Mouse (Mus musculus) forebrain, embryonic 16.5 days (tissue): Measurements from ENCODE around the gene Fzd7. TPM values are rescaled to one million over a fixed set of nuclear protein-coding genes. Genes with fewer than 3 reads are reported as not detected.

Experiments used
- ATAC-seq: fragments of 200-750 bp; cut with Nextera tagmentation; 2 replicates; pipeline ENCODE4 v1.8.0; 2017; ENCODE audit warnings: mild to moderate bottlenecking, moderate library complexity
- H3K27ac ChIP-seq: fragments of 300-500 bp; sonication (generic); 2 replicates; pipeline ENCODE4 v1.5.1; 2014; ENCODE audit warnings: low read length, control low read depth
- H3K27me3 ChIP-seq: fragments of 300-500 bp; sonication (generic); replicated peaks from 2 replicates; pipeline ENCODE4 v1.6.1; 2014; ENCODE audit warnings: low read length; ENCODE audit not compliant: control insufficient read depth, insufficient read depth
- H3K36me3 ChIP-seq: fragments of 300-500 bp; sonication (generic); 2 replicates; pipeline ENCODE4 v1.6.1; 2014; ENCODE audit not compliant: control insufficient read depth, insufficient read depth
- H3K4me1 ChIP-seq: fragments of 300-500 bp; sonication (generic); replicated peaks from 2 replicates; pipeline ENCODE4 v1.6.1; 2014; ENCODE audit warnings: low read length; ENCODE audit not compliant: control insufficient read depth, insufficient read depth
- H3K4me2 ChIP-seq: fragments of 300-500 bp; sonication (generic); 2 replicates; pipeline ENCODE4 v1.6.1; 2014; ENCODE audit warnings: mild to moderate bottlenecking, low read length, control low read depth
- H3K4me3 ChIP-seq: fragments of 300-500 bp; sonication (generic); replicated peaks from 2 replicates; pipeline ENCODE4 v1.5.1; 2014; ENCODE audit warnings: mild to moderate bottlenecking, low read length, control low read depth
- H3K9ac ChIP-seq: fragments of 300-500 bp; sonication (generic); replicated peaks from 2 replicates; pipeline ENCODE4 v1.6.1; 2014; ENCODE audit warnings: low read depth, low read length, control low read depth
- H3K9me3 ChIP-seq: fragments of 300-500 bp; sonication (generic); 2 replicates; pipeline ENCODE4 v1.6.1; 2016; ENCODE audit warnings: low read length; ENCODE audit not compliant: control insufficient read depth
- WGBS: fragments of 180-500 bp; shearing (Covaris S2); extraction: QIAGEN DNeasy Blood & Tissue Kit; methylation state at CpG from one replicate; pipeline ENCODE4 v1.1.7; 2014; 5-methylcytosine and 5-hydroxymethylcytosine counted together
- polyA plus RNA-seq: library from polyadenylated mRNA; unstranded; fragments of >200 nt; fragmentation: Nextera tagmentation; extraction: Ambion mirVana; gene quantifications from 2 replicates; pipeline ENCODE4 v1.2.1, GENCODE M21; 2015

Gene Fzd7
- polyA plus RNA-seq, 1 experiment from 2014 or later: 2.7 TPM

GRCm38 (mm10) chr1:59481456-59482291 lies 550 bp upstream of the Fzd7 start:
- WGBS: under 1% methylated on average over 57 of the region's 57 CpGs
- peak overlapping the region; percentile 52 for H3K9ac ChIP-seq
- H3K4me2 ChIP-seq: peak overlapping the region; percentile 83
- H3K36me3 ChIP-seq: no peaks in the 10 kb centered on the region
- H3K4me1 ChIP-seq: peaks cover 47% of the 10 kb centered on the region
- no peaks in the 10 kb centered on the region for H3K9me3 ChIP-seq
- H3K4me3 ChIP-seq: peak overlapping the region; percentile 63
- peaks cover 2% of the 10 kb centered on the region for H3K27me3 ChIP-seq
- ATAC-seq: peak; percentile 94
- H3K27ac ChIP-seq: peak overlapping the region; percentile 64

GRCm38 (mm10) chr1:59482696-59483520 lies 684 bp downstream of the Fzd7 start:
- H3K4me3 ChIP-seq: peak overlapping the region; percentile 63
- peak overlapping the region; percentile 38 for H3K27ac ChIP-seq
- peaks cover 2% of the 10 kb centered on the region for H3K27me3 ChIP-seq
- no peaks in the 10 kb centered on the region for H3K9me3 ChIP-seq
- WGBS: under 1% methylated on average over 88 of the region's 88 CpGs
- H3K4me2 ChIP-seq: peak overlapping the region; percentile 83
- H3K4me1 ChIP-seq: peaks cover 57% of the 10 kb centered on the region
- H3K9ac ChIP-seq: peak overlapping the region; percentile 52
- H3K36me3 ChIP-seq: no peaks in the 10 kb centered on the region
- peak; percentile 14 for ATAC-seq

- Histone ChIP-seq H3K36me3 (no peaks in the 10 kb centered on the region), H3K4me2 (peak overlapping the region; percentile 83), H3K9ac (peak overlapping the region; percentile 52), H3K9me3 (no peaks in the 10 kb centered on the region), H3K4me3 (peak overlapping the region; percentile 63), H3K27ac (no peak overlapping the region), H3K27me3 (peaks cover 2% of the 10 kb centered on the region), H3K4me1 (peaks cover 60% of the 10 kb centered on the region)
- WGBS: under 1% methylated on average over 46 of the region's 46 CpGs
- peak; percentile 60 for ATAC-seq
Measured at GRCm38 (mm10) chr1:59483521-59484245, 1.5 kb downstream of the Fzd7 start.

GRCm38 (mm10) chr1:59484314-59484713 lies 2.1 kb downstream of the Fzd7 start:
- H3K4me2 ChIP-seq: peak overlapping the region; percentile 83
- no peaks in the 10 kb centered on the region for H3K9me3 ChIP-seq
- H3K27ac ChIP-seq: peak overlapping the region; percentile 17; the same call in 1 of the 2 replicates
- H3K27me3 ChIP-seq: peaks cover 2% of the 10 kb centered on the region
- H3K4me3 ChIP-seq: peak overlapping the region; percentile 63
- H3K36me3 ChIP-seq: no peaks in the 10 kb centered on the region
- H3K9ac ChIP-seq: peak overlapping the region; percentile 52
- 7% methylated on average over 21 of the region's 21 CpGs for WGBS
- H3K4me1 ChIP-seq: peaks cover 62% of the 10 kb centered on the region
- no peak for ATAC-seq

GRCm38 (mm10) chr1:59484791-59485785 lies 2.9 kb downstream of the Fzd7 start:
- no peak for ATAC-seq
- 10% methylated on average over 16 of the region's 16 CpGs for WGBS

GRCm38 (mm10) chr1:59485803-59486202 lies 3.6 kb downstream of the Fzd7 start:
- Histone ChIP-seq H3K27ac (no peak overlapping the region), H3K9me3 (no peaks in the 10 kb centered on the region), H3K4me2 (peak overlapping the region; percentile 83), H3K9ac (peak overlapping the region; percentile 9; the same call in 1 of the 2 replicates), H3K4me1 (peaks cover 61% of the 10 kb centered on the region), H3K27me3 (peaks cover 2% of the 10 kb centered on the region), H3K36me3 (no peaks in the 10 kb centered on the region), H3K4me3 (peak overlapping the region; percentile 63)
- 31% methylated on average over 4 of the region's 4 CpGs for WGBS
- ATAC-seq: no peak

More at GRCm38 (mm10) chr1:59484791-59485785, 2.9 kb downstream of the Fzd7 start:
- peak overlapping the region; percentile 63 for H3K4me3 ChIP-seq
- no peaks in the 10 kb centered on the region for H3K9me3 ChIP-seq
- no peaks in the 10 kb centered on the region for H3K36me3 ChIP-seq
- peak overlapping the region; percentile 17; the same call in 1 of the 2 replicates for H3K27ac ChIP-seq
- peaks cover 2% of the 10 kb centered on the region for H3K27me3 ChIP-seq
- H3K9ac ChIP-seq: peak overlapping the region; percentile 52
- peak overlapping the region; percentile 83 for H3K4me2 ChIP-seq
- H3K4me1 ChIP-seq: peaks cover 63% of the 10 kb centered on the region

- Histone ChIP-seq H3K4me3 (no peak overlapping the region), H3K9me3 (no peaks in the 10 kb centered on the region), H3K4me2 (peak overlapping the region; percentile 39), H3K9ac (peak overlapping the region; percentile 46; the same call in 1 of the 2 replicates), H3K4me1 (peaks cover 45% of the 10 kb centered on the region), H3K36me3 (no peaks in the 10 kb centered on the region), H3K27ac (no peak overlapping the region), H3K27me3 (no peaks in the 10 kb centered on the region; the same call in none of the 2 replicates)
- no peak for ATAC-seq
- WGBS: 9% methylated on average over 10 of the region's 10 CpGs
Measured at GRCm38 (mm10) chr1:59487651-59488051, 5.4 kb downstream of the Fzd7 start.

- 43% methylated on average over 4 of the region's 4 CpGs for WGBS
Measured at GRCm38 (mm10) chr1:59488481-59488880, 6.3 kb downstream of the Fzd7 start.

More at GRCm38 (mm10) chr1:59488481-59488880, 6.3 kb downstream of the Fzd7 start:
- no peak overlapping the region for H3K27ac ChIP-seq
- no peak overlapping the region for H3K4me2 ChIP-seq
- H3K36me3 ChIP-seq: no peaks in the 10 kb centered on the region
- H3K27me3 ChIP-seq: no peaks in the 10 kb centered on the region; the same call in none of the 2 replicates
- H3K9me3 ChIP-seq: no peaks in the 10 kb centered on the region
- ATAC-seq: no peak
- peaks cover 37% of the 10 kb centered on the region for H3K4me1 ChIP-seq
- H3K9ac ChIP-seq: no peak overlapping the region
- H3K4me3 ChIP-seq: no peak overlapping the region
